Mouse (Mus musculus) thymus, adult 2 months (tissue): ENCODE results near the gene Gan.
A peak's percentile ranks its signal among the peaks of the same experiment; 100 is the strongest.

Experiments
- CTCF ChIP-seq: fragments of 200-500 bp; IDR thresholded peaks from 2 replicates; pipeline ENCODE4 v1.5.1; 2012; ENCODE audit warnings: mild to moderate bottlenecking, control low read depth, low read length, moderate library complexity, borderline replicate concordance; ENCODE audit not compliant: control insufficient read depth, poor library complexity, insufficient read depth; ENCODE audit errors: extremely low read depth
- POLR2A ChIP-seq: fragments of 200-500 bp; IDR thresholded peaks from 2 replicates; pipeline ENCODE4 v1.6.1; 2012; ENCODE audit warnings: mild to moderate bottlenecking, low read length, control low read depth, moderate library complexity; ENCODE audit not compliant: control insufficient read depth, poor library complexity, insufficient read depth; ENCODE audit errors: extremely low read depth

- TF ChIP-seq CTCF = peak; percentile 43; the same call in 1 of the 2 replicates
- TF ChIP-seq POLR2A = peak; percentile 79
Observed at GRCm38 (mm10) chr8:117157769-117158091, 205 bp upstream of the Gan start.
